Mouse (Mus musculus) right cerebral cortex, postnatal 4 days (tissue): Measurements from ENCODE around the gene Slc6a11.

Source experiments
- DNase-seq: peaks from one replicate; pipeline ENCODE4 v3.0.0-alpha.2; 2022

The Slc6a11 gene

DNA sequence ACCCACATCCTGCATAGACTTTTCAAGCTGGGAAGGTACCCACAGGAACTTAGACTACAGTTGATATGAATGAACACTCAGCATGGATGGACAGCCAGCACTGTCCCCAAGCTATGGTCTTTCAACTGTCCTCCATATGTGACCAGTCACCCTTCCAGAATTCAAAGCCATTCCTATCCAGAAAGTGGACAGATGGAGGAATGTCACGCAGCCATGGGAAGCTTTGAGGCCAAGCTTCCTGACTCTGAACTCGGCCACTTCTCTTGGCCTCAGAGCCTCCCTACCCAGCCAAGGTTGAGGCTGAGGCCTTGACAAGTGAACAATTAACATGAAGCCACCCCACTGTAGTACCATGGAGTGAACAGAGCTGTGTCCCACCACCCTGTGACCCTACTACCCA is 138.5 kb downstream of the Slc6a11 start:
- no peak for DNase-seq

DNA sequence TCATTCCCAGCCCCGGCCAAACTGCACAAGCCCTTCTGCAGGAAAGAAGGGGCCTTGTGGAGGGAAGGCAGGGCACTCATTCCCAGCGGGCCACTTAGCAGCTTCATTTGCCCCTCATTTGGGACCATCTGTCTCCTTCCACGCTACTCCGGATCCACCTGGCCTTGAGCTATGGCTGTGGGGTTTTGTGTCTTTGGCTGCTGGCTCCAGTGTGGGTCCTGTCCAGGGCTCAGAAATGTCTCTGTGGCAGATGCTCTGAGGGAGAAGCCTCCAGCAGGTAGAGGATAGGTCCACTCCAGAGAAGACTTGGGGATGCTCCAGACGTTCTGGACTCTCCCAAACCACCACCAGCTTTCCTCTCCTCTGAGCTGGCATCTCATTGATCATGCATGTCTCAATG is 139.8 kb downstream of the Slc6a11 start:
- DNase-seq = no peak

DNA sequence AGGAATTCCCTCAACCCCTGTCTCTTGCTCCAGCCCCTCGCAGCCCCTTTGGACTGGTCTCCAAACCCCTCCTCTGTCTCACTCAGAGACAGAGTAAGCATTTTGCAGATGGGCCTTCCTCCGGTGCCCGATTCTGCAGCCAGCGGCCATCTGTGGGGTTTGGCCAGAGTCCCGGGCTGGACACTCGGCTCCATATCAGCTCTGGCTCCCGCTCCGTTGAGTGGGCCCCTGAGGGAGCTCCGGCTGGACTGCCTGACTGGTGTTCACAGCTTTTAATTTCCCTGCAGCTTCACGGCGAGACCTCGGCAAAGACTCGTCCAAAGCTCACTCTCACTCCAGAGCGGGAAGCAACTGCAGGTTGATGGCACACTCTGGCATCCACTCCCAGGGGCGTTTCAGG is 141.2 kb downstream of the Slc6a11 start:
- peak; percentile 56 for DNase-seq

DNA sequence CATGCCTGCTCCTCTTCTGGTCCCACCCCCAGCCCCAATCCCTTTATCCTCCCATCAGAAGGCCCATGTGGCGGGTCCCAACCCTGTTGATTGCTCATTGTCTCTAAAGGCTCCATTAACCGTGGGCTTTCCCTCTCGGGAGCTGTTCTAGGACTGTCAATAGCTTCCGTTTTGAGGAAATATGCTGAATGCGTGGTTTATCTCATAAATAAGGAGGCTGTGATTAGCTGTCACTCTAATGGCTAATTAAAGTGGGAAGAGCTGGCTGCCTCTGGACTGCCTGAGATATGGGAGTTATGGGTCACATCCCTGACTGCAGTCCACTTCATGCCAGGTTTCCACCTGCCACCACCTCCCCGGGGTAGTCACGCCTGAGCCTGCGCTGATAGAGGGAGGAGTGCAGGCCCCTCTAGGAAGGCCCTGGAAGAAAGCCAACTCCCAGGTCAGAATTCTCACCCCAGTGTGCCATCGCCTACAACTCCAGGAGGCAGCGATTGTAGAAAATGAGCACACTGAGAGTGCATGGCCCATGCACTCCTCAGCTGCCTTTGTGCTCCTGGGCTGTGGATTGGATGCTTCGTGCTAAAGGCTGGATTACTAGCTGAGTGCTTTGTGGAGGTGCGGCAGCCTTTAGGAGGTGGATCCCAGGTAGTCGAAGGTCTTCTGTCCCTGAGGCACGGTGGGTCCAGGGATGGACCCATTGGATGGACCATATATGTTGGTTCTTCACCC is 143.1 kb downstream of the Slc6a11 start:
- DNase-seq = no peak

DNA sequence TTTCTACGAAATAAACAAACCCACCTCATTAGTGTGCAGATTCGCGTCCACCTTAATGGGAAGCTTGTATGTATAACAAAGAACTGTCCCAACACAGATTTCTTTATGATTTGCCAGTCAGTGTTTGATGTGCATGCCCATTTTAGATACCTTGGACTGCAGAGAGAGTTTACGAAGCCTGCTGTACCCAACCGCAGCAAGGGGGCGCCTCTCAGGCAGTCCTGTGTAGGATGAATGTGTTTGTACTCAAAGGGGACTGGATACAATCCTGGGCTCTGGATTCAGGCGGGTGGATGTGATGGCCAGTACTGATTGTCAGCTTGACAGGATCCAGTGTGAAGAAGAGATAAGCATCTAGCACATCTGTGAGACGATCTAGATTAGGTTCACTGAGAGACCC is 144.8 kb downstream of the Slc6a11 start:
- DNase-seq = no peak

DNA sequence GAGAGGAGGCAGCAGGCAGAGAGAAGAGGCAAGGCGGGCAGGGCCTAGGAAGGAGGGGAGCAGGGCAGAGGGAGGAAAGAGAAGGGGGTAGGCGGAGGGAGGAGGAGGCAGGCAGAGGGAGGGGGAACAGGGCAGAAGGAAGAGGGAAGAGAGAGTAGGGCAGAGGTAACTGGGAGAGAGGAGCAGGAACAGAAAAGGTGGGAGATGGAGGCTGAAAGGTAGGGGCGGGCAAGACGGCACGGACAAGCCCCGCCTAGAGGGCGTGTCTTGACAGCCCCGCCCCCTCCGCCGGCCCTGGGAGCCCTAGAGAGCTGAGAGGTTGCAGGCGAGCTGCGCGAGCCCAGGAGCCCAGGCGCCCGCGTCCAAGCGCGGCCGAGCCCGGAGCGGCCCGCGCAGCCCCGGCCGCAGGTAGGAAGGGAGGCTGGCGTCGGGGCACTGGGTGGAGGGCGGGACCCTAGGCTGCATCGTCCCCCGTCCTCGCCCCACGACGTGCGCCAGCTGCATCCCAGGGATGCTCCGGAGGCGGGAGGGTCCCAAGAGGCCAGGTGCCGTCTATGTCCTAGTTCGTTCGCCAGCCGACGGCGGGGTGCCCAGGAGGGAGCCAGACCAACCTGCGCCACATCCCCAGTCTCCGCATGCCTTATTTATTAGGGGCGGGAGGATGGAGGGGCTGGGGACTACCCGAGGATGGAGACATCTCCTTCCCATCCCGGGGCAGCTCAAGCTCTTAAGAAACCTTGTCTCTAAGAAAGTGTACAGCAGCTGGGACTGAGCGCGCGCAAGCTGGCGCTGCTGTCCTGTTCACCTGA is 151.6 kb downstream of the Slc6a11 start, which contains the start of gene Slc6a1:
TSS of gene Slc6a1 (plus strand) at position 167 of the 809 bp plus-strand sequence.
- DNase-seq = peak; percentile 77

DNA sequence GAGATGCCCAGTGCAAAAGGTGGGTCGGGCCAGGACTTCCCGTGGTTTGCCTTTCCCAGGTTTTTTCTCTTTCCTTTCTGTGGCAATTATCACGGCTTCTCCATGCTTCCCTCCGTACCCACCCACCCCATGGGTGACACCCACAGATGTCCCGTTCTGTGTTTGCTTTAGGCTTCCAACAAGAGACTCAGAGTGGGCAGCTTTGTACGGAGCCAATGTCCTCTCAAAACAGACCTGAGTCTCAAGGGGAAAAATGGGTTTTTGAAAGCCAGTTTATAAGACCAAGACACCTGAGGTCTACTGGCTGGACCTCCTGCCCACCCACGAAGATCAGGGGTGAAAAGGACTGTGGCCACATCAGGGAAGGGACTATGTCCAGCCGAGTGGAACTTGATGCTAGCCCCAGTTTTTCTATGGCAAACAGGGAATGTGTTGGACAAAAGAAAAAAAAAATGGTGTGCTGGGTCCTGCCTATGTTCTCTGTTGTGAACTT is 152.3 kb downstream of the Slc6a11 start:
- no peak for DNase-seq

DNA sequence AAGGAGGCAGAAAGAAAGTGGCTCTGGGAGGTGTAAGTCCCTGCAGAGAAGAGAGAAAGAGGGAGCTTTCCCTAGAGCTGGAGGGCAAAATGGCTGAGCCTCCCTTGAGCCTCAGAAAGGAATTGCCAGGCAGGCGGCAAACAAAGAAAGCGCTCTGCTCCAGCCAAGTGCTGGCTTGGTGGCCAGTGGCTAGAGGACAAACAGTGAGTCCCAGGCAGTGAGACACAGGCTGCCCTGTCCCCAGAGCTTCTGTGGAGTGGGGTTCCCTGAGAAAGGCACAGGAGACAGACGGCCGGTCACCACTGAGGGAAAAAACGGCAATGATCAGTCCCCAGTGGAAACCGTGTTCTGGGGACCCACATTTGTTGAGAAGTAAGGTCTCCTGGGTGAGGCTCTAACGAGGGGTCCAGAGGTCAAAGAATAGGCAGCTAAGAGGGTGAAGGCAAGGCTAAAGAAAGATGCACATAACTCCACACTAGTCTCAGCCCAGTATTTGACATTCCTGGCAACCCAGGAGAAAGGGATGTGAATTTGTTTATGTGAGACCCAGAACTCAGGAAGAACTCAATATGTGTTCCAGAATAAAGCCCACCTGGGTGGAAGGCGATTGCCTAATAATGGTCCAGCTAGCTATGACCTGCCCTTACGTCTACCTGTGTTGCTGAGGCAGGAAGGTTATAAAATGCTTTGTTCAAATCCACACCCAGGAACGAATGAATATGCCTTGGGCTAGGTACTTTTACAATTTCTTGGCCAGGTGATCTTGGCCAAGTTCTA is 153.1 kb downstream of the Slc6a11 start:
- DNase-seq = peak; percentile 35

DNA sequence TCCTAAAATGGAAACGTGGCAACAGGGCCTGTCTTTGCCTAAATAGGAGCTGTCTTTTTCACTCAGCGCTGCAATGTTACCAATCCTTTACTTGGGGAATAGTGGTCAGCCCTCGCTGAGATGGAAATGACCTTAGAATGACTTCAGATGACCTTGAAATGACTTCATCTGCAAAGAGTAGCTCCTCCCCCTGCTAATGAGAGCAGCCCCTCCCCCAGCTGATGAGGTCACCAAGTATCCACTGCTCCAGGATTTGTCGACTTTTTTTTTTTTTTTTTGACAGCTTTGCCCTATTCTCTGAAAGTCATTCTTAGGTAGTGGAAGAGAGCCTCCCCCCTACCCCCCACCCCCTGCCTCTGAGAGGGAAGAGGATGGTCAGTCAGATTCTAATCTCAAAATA is 154.4 kb downstream of the Slc6a11 start:
- no peak for DNase-seq

DNA sequence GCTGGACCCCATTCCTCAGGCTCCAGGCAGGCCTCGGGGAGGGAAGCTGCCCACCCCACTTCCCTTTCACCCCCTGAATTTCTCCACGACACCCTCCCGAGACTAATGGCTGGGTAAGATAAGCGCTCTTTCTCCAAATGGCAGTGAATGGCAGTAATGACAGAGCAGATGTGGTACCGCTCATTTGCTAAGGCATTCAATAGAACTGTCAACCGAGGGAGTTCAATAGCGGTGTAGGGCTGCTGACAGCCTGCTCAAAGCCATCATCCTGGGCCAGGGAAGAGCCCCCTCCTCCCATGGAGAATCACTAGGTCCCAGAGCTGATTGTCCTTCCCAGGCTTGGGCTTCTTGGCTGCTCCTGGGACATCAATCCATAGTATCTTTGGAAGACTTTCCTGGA is 158.1 kb downstream of the Slc6a11 start:
- DNase-seq = no peak

DNA sequence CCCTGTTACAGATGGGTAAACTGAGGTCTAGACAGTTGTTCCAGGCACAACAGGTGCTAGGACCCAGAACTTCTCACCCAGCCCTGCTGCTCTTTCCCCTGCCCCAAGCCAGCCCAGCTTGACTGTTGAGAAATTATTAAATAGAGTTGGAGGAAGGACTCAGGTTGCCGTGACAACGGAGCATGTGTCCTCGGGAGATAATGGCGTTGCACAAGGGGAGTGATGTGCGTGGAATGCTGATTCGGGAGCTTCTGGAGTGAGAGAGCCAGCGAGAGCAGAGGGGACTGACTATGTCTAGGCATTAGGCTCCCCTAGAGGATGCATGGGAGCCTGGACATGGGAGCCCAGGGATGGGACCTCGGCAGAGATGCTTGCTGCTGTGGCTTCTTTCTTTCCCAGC is 159.1 kb downstream of the Slc6a11 start:
- DNase-seq = peak; percentile 75

DNA sequence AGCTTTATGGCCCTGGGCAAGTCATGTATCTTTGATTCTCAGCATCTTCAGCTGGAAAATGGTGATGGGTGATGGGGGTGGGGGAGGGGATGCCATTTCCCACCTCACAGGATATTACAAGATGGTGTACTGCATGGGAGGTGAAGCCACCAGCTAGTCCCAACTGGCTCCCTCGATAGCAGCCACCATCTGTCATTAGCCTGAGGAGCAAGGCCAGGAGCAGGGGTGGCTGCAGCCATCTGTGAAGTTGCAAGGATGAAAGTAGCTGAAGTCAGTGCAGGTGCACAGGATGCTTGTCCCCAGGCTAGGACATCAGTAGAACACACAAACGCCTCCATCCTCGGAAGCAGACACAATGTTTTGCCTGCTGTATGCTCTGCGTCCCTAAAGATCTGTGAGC is 159.9 kb downstream of the Slc6a11 start:
- no peak for DNase-seq

DNA sequence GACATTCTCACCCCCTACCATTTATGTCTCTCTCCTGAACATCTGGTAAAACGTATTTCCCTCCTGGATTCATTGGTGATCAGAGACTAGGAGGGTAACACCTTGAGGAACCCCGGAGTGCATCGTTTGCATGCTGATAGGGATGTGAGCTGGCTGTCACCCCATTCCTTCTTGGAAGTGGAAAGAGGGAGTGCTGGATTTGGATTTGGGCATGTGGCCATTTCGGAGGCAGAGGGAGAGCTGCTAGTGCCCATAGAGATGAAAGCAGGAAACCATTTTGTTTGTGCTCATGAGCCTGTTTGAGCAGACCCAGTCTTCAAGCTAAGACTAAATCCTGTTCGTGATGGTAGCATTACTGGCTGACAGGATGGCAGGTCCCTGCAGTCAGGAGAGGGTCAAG is 160.4 kb downstream of the Slc6a11 start:
- peak; percentile 52 for DNase-seq

DNA sequence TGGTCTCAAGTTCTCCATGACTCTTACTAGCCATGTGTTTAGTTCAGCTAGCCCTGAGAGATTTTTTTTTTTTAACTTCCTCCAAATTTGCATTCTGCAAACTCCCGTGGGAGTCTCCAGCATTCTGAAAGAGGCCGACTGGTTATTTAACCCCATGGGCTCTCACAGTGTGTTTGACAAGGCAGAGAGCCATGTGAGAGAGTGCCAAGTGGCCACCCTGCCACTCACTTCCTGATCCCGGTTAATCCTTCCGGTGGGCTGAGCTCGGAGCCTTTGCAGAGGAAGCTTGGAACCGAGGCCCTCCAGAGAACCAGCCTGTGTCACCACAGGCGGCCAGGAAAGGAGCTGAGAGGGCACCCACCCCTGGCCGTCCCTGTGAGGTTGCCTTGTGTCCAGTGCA is 162.5 kb downstream of the Slc6a11 start:
- DNase-seq = no peak

DNA sequence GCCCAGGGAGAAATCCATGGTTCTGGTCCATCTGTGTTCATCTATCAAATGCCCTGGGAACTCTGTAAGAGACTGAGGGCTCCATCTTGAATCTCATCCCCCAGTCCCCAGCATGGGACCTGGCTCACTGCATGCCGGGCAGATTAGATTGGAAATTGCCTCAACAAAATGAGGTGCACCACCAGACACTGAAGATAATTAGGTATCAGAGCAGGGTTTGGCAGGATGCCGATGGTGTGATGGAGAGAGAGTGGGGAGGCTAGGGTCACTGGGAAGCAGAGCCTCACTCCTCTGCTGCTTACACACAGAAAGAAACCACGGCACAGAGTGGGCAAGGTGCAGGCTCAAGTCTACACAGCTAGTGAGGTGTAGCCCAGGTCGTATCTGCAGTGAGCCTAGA is 164.0 kb downstream of the Slc6a11 start:
- no peak for DNase-seq

DNA sequence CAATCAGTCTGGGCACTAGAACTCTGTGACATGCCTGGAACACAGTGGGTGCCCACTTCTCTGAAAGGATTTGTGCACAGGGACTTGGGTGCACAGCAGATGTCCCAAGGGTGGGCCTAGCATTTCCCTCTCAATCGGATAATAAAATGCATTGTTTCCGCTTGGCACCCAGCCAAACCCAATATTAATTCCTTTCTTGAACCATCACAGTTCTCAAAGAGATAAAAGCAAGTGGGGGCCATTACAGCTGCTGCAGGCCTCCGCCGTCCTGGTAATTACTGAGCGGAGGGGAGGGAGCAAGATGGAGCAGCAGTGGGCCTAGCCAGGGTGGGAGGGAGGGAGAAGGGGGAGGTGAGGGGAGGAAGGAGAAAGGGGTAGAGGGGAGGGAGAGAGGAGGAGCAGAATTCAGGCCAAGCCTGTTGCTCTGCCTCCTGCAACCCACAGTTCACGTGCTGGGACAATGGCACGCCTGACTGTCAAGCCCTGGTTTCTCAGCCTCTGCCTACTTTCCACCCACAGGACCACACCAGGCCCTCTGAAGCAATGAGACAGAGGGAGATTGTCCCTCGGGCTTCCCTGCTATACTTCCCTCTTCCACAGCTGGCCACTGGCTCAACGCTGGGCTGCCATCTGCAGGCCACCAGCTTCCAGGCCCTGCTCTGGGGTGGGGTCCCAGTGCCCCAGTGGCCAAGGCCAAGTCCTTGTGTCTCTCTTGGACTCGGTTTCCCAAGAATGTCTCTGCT is 166.4 kb downstream of the Slc6a11 start:
- peak; percentile 48 for DNase-seq
